Mouse (Mus musculus) heart, postnatal 0 days (tissue): ENCODE results near the gene Ncf1. TPM values are rescaled to one million over a fixed set of nuclear protein-coding genes. Genes with fewer than 3 reads are reported as not detected.

ENCODE experiments used
- ATAC-seq: fragments of 200-750 bp; cut with Nextera tagmentation; 2 replicates; pipeline ENCODE4 v1.8.0; 2017; ENCODE audit warnings: low read depth, moderate number of reproducible peaks, moderate library complexity; ENCODE audit not compliant: insufficient read depth
- DNase-seq: peaks from one replicate; pipeline ENCODE4 v3.0.0-alpha.2; 2016; ENCODE audit warnings: low spot score
- H3K27ac ChIP-seq: fragments of 300-500 bp; sonication (generic); 2 replicates; pipeline ENCODE4 v1.5.1; 2014; ENCODE audit warnings: low read depth, mild to moderate bottlenecking
- H3K27me3 ChIP-seq: fragments of 300-500 bp; sonication (generic); 2 replicates; pipeline ENCODE4 v1.6.1; 2014; ENCODE audit warnings: low read length, mixed read lengths; ENCODE audit not compliant: control insufficient read depth, insufficient read depth
- H3K36me3 ChIP-seq: fragments of 300-500 bp; sonication (generic); replicated peaks from 2 replicates; pipeline ENCODE4 v1.6.1; 2014; ENCODE audit warnings: low read length, mixed read lengths; ENCODE audit not compliant: control insufficient read depth, insufficient read depth
- H3K4me1 ChIP-seq: fragments of 300-500 bp; sonication (generic); 2 replicates; pipeline ENCODE4 v1.6.1; 2014; ENCODE audit warnings: antibody characterized with exemption; ENCODE audit not compliant: control insufficient read depth, insufficient read depth
- H3K4me2 ChIP-seq: fragments of 300-500 bp; sonication (generic); 2 replicates; pipeline ENCODE4 v1.6.1; 2014; ENCODE audit warnings: low read depth, mild to moderate bottlenecking, low read length, moderate library complexity
- H3K4me3 ChIP-seq: fragments of 300-500 bp; sonication (generic); 2 replicates; pipeline ENCODE4 v1.5.1; 2014; ENCODE audit warnings: low read depth, low read length
- H3K9ac ChIP-seq: fragments of 300-500 bp; sonication (generic); replicated peaks from 2 replicates; pipeline ENCODE4 v1.6.1; 2014; ENCODE audit warnings: low read depth, low read length, mixed read lengths
- H3K9me3 ChIP-seq: fragments of 300-500 bp; sonication (generic); replicated peaks from 2 replicates; pipeline ENCODE4 v1.6.1; 2016; ENCODE audit warnings: low read length; ENCODE audit not compliant: control insufficient read depth
- CTCF ChIP-seq: IDR thresholded peaks from 2 replicates; pipeline ENCODE4 v1.5.1; 2016; ENCODE audit warnings: antibody characterized with exemption, control low read depth, low read depth
- EP300 ChIP-seq: IDR thresholded peaks from 2 replicates; pipeline ENCODE4 v1.6.1; 2016; ENCODE audit warnings: antibody characterized with exemption, low read depth
- whole genome bisulfite sequencing: fragments of 180-500 bp; shearing (Covaris S2); extraction: QIAGEN DNeasy Blood & Tissue Kit; methylation state at CpG from one replicate; pipeline ENCODE4 v1.1.7; 2014; 5-methylcytosine and 5-hydroxymethylcytosine counted together
- polyA plus RNA-seq: library from polyadenylated mRNA; unstranded; fragments of >200 nt; fragmentation: Nextera tagmentation; extraction: Ambion mirVana; gene quantifications from 2 replicates; pipeline ENCODE4 v1.2.1, GENCODE M21; 2015
- total RNA-seq: library from RNA; depleted of rRNA; stranded (reverse); fragments of >200 nt; gene quantifications from 2 replicates; pipeline ENCODE4 v1.2.3, GENCODE M21; 2014; ENCODE audit warnings: low replicate concordance

Ncf1 gene
- total and polyA plus RNA-seq, 2 experiments from 2014 or later: 1.7 to 3.1 TPM

- no peak for DNase-seq
- WGBS: 85% methylated on average over 11 of the region's 11 CpGs
- Histone ChIP-seq H3K27ac (no peak overlapping the region), H3K4me3 (no peak overlapping the region), H3K9me3 (no peaks in the 10 kb centered on the region), H3K4me2 (no peak overlapping the region), H3K36me3 (peaks cover 94% of the 10 kb centered on the region), H3K27me3 (no peaks in the 10 kb centered on the region), H3K4me1 (0 out of 2 replicates have a peak, but pooled peaks cover 4% of the 10 kb centered on the region), H3K9ac (no peak overlapping the region)
- TF ChIP-seq EP300: no peak
- no peak for ATAC-seq
Measured at GRCm38 (mm10) chr5:134271421-134271820, 42.0 kb upstream of the Ncf1 start.

- TF ChIP-seq CTCF (no peak), EP300 (no peak)
Measured at GRCm38 (mm10) chr5:134270566-134270965, 41.1 kb upstream of the Ncf1 start.

GRCm38 (mm10) chr5:134269751-134270150 lies 40.3 kb upstream of the Ncf1 start:
- ATAC-seq (no peak), DNase-seq (no peak)
- 82% methylated on average over 5 of the region's 5 CpGs for WGBS
- peaks cover 95% of the 10 kb centered on the region for H3K36me3 ChIP-seq
- no peak overlapping the region for H3K4me3 ChIP-seq
- no peak for TF ChIP-seq CTCF
- TF ChIP-seq EP300: no peak
- H3K27ac ChIP-seq: no peak overlapping the region; the same call in 1 of the 2 replicates
- no peak overlapping the region for H3K9ac ChIP-seq
- H3K4me1 ChIP-seq: no peaks in the 10 kb centered on the region
- no peak overlapping the region for H3K4me2 ChIP-seq
- no peaks in the 10 kb centered on the region for H3K27me3 ChIP-seq
- no peaks in the 10 kb centered on the region for H3K9me3 ChIP-seq

More at GRCm38 (mm10) chr5:134270566-134270965, 41.1 kb upstream of the Ncf1 start:
- Histone ChIP-seq H3K9ac (no peak overlapping the region), H3K27me3 (no peaks in the 10 kb centered on the region), H3K27ac (no peak overlapping the region), H3K36me3 (peaks cover 95% of the 10 kb centered on the region), H3K4me3 (no peak overlapping the region), H3K4me1 (0 out of 2 replicates have a peak, but pooled peaks cover 4% of the 10 kb centered on the region), H3K9me3 (no peaks in the 10 kb centered on the region), H3K4me2 (no peak overlapping the region)
- WGBS: 90% methylated on average over 4 of the region's 4 CpGs
- DNase-seq (no peak), ATAC-seq (no peak)

- Histone ChIP-seq H3K4me2 (no peak overlapping the region), H3K27me3 (no peaks in the 10 kb centered on the region), H3K9me3 (no peaks in the 10 kb centered on the region), H3K27ac (no peak overlapping the region), H3K4me1 (no peaks in the 10 kb centered on the region), H3K9ac (no peak overlapping the region), H3K4me3 (no peak overlapping the region), H3K36me3 (peaks cover 97% of the 10 kb centered on the region)
- DNase-seq (no peak), ATAC-seq (no peak)
- TF ChIP-seq CTCF: no peak
- no peak for TF ChIP-seq EP300
- WGBS: 95% methylated on average over 8 of the region's 8 CpGs
Measured at GRCm38 (mm10) chr5:134268751-134269150, 39.3 kb upstream of the Ncf1 start.

GRCm38 (mm10) chr5:134266404-134266803 lies 37.0 kb upstream of the Ncf1 start:
- H3K27ac ChIP-seq: no peak overlapping the region; the same call in 1 of the 2 replicates
- DNase-seq: no peak
- no peaks in the 10 kb centered on the region for H3K27me3 ChIP-seq
- H3K4me3 ChIP-seq: no peak overlapping the region
- H3K36me3 ChIP-seq: peaks cover 97% of the 10 kb centered on the region
- whole genome bisulfite sequencing: 80% methylated on average over 18 of the region's 18 CpGs
- no peaks in the 10 kb centered on the region for H3K9me3 ChIP-seq
- H3K4me1 ChIP-seq: no peaks in the 10 kb centered on the region
- H3K9ac ChIP-seq: no peak overlapping the region
- TF ChIP-seq EP300: no peak
- TF ChIP-seq CTCF: no peak
- ATAC-seq: no peak
- no peak overlapping the region for H3K4me2 ChIP-seq

GRCm38 (mm10) chr5:134265890-134266289 lies 36.5 kb upstream of the Ncf1 start:
- 86% methylated on average over 2 of the region's 2 CpGs for WGBS
- DNase-seq (no peak), ATAC-seq (no peak)
- no peaks in the 10 kb centered on the region for H3K9me3 ChIP-seq
- no peaks in the 10 kb centered on the region for H3K4me1 ChIP-seq
- H3K9ac ChIP-seq: no peak overlapping the region
- no peak for TF ChIP-seq CTCF
- TF ChIP-seq EP300: no peak
- H3K4me3 ChIP-seq: no peak overlapping the region
- H3K4me2 ChIP-seq: no peak overlapping the region
- H3K27ac ChIP-seq: no peak overlapping the region
- no peaks in the 10 kb centered on the region for H3K27me3 ChIP-seq
- peaks cover 97% of the 10 kb centered on the region for H3K36me3 ChIP-seq
